Mouse (Mus musculus) G1E (cell line): ENCODE measurements around the gene Pik3r1.

ENCODE experiments used
- CTCF ChIP-seq: IDR thresholded peaks from 2 replicates; pipeline ENCODE4 v1.5.1; 2012; ENCODE audit warnings: low read depth, low read length, inconsistent platforms, mixed read lengths
- GATA1 ChIP-seq: IDR thresholded peaks from 2 replicates; pipeline ENCODE4 v1.6.1; 2012; ENCODE audit warnings: borderline replicate concordance, low read length, inconsistent platforms, mixed read lengths
- GATA2 ChIP-seq: IDR thresholded peaks from 2 replicates; pipeline ENCODE4 v1.6.1; 2012; ENCODE audit warnings: low read depth, low read length, inconsistent platforms, borderline replicate concordance

DNA sequence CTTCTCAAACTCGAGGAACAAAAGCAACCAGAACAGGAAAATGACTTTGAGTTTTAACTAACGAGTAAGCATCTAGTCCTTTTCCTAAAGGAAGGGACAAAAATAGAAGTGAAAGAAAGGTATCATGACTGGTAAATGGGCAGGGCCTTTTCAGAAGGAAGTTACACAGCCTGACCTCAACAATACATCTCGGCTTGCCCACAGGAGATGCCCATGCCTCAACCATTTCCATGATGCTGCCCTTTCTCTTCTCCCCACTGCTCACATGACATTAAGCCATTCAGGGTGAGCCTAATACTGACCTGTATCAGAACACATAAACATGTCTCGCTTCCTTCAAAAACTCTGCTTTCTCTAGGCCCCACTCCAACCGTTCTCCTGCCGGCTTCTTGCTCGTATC is 33.8 kb downstream of the Pik3r1 start:
- no peak for TF ChIP-seq CTCF
- no peak for TF ChIP-seq GATA1
- TF ChIP-seq GATA2 = no peak
